Mouse (Mus musculus) layer of hippocampus, postnatal 14 days (tissue): ENCODE measurements around the gene Kif2a. TPM values are rescaled to one million over a fixed set of nuclear protein-coding genes. Genes with fewer than 3 reads are reported as not detected.

Source experiments
- DNase-seq, 2 experiments: peaks; one replicate each; pipeline ENCODE4 v3.0.0; 2021 to 2022; ENCODE audit warnings: low spot score in 2 of 2, mixed read lengths in 1 of 2
- long read RNA-seq, 2 experiments: library from polyadenylated mRNA; stranded (forward); transcript quantifications; one replicate each; pipeline ENCODE4 v2.0.0; 2021
- total RNA-seq, 2 experiments: library from RNA; stranded (reverse); gene quantifications; 2 replicates each; pipeline ENCODE4 v1.2.3; 2021

Gene Kif2a
- 100 to 1,000 TPM; 139 to 145 TPM for total RNA-seq
- long read RNA-seq, experiment 1, transcript Kif2a-206 (21 exons, 2,570 nt): major isoform, 6 of 21 reads
- long read RNA-seq, experiment 1, partial matches to known transcripts: 5 of 21 reads
- long read RNA-seq, experiment 1, other reads (novel, unspliced or antisense): 10 of 21 reads
- long read RNA-seq, experiment 2, full-length matches to known transcripts: 6 of 19 reads
- long read RNA-seq, experiment 2, partial matches to known transcripts: 1 of 19 reads
- long read RNA-seq, experiment 2, other reads (novel, unspliced or antisense): 12 of 19 reads

GRCm38 (mm10) chr13:107021461-107022265, at the start of gene Kif2a:
Kif2a (minus strand) TSS chr13:107022126.
- DNase-seq: peak; percentile 40 to 50

DNA sequence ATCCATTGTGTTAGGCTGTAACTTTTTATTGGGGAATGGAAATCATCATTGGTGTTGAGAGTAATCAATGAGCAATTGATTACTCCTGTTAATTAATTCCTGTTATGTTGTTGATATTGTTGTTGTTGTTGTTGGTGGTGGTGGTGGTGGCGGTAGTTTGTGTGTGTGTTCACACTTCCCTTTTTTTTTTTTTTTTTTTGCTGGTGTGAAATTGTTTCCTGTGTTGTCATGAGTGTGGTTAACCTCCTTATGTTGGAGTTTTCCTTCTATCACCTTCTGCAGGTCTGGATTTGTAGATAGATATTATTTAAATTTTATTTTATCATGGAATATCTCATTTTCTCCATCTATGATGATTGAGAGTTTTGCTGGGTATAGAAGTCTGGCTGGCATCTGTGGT, 47.1 kb upstream of the Kif2a start:
- no peak for DNase-seq

DNA sequence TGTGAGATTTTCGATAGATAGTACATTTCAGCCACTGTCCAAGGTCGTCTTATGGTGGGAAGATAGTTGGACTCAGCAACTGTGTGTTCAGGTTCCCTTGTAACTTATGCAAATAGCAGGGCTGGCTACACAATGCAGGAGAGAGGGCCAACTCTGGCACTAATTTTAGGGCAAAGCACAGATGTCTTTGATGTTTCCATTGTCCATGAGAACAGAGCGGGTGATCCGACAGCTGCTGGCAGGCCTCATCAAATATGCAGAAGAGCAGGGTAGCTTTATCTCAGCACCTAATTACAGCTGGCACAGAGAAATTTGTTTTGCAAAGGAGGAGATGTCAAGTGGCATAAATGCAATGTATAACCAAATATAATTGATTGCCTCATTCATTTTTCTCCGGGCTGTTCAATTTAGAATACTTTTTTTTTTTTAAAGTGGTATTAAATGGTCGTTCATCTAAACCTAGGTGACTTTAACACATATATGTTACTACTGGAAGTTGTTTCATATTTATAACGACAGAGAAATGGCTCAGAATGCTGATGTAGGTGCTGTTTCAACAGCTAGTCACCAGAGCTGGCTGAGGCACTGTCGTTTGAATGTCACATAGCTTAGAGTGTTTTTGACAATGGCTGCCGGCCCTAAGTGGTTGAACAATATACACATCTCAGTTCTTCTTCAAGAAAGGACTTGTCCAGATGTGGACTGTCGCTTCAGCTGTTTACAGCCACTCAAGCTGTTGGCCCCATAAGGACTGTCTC, 43.4 kb upstream of the Kif2a start:
- DNase-seq: no peak

DNA sequence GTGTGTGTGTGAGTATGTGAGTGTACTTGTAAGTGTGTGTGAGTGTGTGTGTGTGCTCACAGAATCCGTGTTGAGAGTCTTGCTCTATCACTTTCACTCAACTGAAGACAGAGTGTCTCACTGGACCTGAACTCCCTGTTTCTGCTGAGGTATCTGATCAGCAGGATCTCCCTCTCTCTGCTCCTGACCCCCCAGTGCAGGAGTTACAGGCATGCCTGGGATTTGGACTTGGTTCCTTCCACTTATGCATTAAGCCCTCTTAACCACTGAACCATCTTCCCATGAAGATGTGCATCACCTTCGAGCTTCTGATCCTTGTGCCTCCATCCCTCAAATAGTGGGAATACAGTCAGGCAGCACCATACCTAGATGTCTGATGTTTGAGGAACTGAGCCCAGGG, 42.3 kb upstream of the Kif2a start:
- no peak for DNase-seq

- DNase-seq: no peak
Measured at GRCm38 (mm10) chr13:107063115-107063807, 41.3 kb upstream of the Kif2a start.

DNA sequence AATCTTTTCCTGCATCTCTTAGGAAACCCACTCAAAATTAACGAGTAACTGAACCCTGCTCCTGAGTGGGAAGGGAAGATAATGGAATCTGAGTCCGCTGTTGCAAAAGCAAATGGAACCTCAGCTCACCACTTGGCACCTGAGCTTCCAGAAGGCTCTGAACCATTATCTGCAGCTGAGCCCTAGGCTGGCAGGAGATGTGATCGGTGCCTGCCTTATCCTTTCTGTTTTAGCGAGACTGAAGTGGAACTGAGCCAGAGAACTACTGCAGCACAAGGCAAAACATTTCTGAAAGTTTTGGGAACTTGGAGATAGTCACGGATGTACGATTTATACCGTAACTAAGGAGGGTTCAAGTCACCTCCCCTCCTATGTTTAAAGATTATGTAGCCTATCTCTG, 38.2 kb upstream of the Kif2a start:
- DNase-seq: no peak

DNA sequence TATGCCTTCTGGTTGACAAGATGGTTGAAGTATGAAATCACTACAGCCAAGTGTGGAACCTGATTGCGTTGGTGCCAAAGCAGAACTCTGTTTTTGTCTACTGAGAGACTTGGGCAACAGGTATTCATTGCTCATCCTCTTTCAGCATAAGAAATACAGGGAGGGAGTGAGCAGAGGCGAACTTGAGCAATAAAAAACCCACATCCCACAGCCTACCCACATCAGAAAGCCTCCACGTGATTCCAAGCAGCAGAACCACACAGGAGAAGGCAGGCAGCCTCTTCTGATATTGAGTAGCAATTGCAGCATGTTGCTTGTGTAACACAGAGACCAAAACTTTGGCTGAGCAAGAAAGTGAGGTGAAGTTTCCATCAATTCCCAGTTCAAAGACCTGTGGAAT, 37.5 kb upstream of the Kif2a start:
- DNase-seq: no peak

DNA sequence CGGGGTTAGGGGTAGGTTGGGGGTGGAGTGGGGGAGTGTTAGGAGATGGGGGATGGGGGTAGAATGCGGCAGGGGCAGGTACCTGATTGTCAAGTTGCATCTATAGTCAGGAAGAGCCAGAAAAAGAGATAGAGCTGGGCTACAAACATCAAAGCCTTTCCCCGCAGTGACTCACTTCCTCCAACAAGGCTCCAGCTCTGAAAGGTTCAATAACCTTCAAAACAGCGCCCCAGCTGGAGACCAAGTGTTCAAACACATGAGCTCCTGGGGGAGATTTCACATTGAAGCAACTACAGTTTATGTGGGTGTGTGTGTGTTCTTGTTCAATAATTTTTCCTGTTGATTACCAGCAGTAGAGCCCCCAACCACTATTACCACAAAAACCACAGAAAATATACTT, 34.4 kb upstream of the Kif2a start:
- DNase-seq: no peak

DNA sequence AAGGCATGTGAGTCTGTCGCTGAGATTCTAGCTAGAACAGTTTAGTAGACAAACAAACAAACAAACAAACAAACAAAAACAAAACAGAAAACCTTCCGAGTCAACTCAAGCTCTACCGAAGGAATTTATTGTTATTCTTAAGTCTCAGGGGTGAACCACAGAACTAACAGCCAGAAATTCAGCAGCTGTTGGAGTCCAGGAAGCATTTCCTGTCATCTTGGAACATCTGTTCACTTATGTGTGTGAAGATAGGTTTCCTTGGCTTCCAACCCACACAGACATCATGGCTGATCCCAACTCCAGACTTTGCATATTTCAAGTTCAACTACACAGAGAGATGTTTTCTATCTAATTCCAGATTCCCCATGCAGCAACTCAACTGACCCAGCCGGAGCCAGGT, 32.6 kb upstream of the Kif2a start:
- no peak for DNase-seq

GRCm38 (mm10) chr13:107051342-107051741, 29.4 kb upstream of the Kif2a start:
- no peak for DNase-seq

- DNase-seq: no peak
Measured at GRCm38 (mm10) chr13:107044229-107044628, 22.3 kb upstream of the Kif2a start.

DNA sequence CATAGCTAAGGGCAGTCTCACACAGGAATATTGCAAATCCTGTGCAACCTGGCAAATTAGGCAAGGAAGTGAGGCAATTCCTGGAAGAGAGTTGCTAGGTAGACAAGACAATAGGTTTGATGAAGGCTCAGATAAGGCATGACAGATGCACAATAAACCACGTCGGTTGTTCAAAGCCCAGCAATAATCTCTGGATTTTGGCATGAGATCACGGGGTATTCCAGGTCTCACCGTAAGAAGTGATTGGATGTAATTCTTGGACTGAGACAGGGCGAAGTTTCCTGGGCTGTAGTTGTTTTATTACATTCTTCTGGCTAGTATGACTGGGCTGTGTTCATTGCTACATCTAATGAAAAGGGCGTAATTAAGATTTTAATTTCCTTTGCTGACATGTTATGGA, 20.6 kb upstream of the Kif2a start:
- DNase-seq: no peak

- DNase-seq: no peak
Measured at GRCm38 (mm10) chr13:107039493-107039892, 17.6 kb upstream of the Kif2a start.

DNA sequence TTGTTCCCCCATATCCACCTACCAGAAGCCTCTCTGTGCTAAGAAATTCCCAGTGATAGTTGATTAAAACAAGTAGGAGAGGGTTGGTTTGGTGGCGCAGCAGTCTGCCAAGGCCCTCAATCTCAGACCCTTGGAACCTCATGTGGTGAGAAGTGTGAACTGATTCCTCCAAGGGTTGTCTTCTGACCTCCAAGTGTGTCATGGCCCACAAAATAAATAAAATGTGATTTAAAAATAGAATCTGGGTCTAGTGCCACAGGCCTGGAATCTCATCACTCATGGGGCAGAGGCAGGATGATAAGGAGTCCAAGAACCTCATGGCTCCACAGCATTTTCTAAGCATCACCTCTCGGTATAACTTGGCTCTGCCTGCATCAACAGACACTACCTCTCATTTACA, 16.4 kb upstream of the Kif2a start:
- DNase-seq: no peak

- no peak for DNase-seq
Measured at GRCm38 (mm10) chr13:107035511-107036113, 13.7 kb upstream of the Kif2a start.

DNA sequence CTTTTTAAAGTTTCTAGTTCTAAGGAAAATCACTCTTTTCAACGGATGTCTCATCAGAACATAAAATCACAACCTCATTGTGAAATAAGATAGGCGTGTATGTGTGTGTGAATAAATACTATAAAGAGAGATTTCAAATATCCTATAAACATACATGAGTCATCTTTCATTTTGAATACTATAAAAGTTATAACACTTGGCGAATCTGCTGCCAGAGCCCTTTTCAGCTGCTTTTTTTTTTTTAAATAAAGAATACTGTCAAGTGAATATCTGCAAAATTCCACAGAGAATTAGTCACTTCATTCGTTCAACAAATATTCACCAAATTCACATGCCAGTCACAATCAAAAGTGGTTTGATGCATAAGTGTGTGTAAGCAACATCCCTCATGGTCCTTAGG, 13.2 kb upstream of the Kif2a start:
- no peak for DNase-seq

DNA sequence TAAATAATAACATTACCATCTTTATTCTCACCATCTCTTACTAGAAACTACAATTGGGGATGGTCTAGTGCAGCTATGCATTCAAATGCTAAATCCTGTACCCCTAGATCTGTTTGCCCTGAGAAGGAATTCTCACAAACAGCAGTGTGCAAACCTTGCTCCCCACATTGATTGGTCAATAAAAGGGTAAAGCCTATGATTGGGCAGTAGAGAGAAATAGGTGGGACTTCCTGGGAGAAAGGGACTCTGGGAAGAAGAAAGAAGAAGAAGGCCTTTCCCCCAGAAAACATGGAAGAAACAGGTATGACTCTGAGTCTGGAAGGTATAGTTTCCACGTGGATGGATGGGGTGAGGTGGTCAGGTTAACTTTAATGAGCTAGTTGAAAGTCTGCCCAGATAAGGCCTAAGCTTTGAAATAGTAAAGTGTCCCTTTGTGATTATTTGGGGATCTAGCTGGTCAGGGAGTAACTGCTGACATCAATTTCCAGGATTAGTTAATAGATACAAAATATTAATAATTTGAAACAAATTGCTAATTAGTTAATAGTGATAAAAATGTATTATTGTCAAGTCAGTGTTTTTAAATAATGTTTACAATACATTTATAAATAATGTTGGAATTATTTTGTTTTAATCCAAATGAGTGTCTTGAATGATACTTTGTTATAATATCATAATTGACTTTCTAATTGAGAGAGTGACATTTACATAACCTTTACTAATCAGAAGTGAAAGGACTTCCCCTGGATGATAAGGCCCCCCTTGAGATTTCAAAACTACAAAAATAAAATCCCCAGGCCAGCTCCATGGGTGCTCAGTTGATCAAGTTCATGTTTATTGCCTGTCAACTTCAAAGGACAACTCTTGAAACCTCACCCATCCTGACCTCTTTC, 12.3 kb upstream of the Kif2a start:
- no peak for DNase-seq

- DNase-seq: no peak
Measured at GRCm38 (mm10) chr13:107031228-107031627, 9.3 kb upstream of the Kif2a start.

GRCm38 (mm10) chr13:107027218-107027617, 5.3 kb upstream of the Kif2a start:
- no peak for DNase-seq

GRCm38 (mm10) chr13:107025663-107026062, 3.7 kb upstream of the Kif2a start:
- no peak for DNase-seq
